In genomic region chrX:71475992-71476391, GRCm38 (mm10) we compare ENCODE assay signal across 21 mouse cellular contexts. TPM values are rescaled to one million over a fixed set of nuclear protein-coding genes. Genes with fewer than 3 reads are reported as not detected.
DNase-seq lines count a peak whose midpoint lies in the region; ATAC-seq and TF ChIP-seq lines count a peak whose summit lies in the region.
"Had no signal": no experiment of that assay in that cellular context is flagged by ENCODE, and none has a peak within 500 bp of the region (broad histone marks: within the 10 kb centered on the region; RNA-seq: fewer than 3 reads in every experiment).

No protein-coding gene starts in this region.

- TF ChIP-seq EP300 in liver, postnatal 0 days (IDR thresholded peaks at IDR 0.05; ENCODE audit: low read depth) = no peak

- H3K4me3 ChIP-seq in liver, embryonic 12.5 days = no peak overlapping the region
- no peak overlapping the region for H3K4me3 ChIP-seq in liver, postnatal 0 days (ENCODE audit: low read depth, low read length)
- no peak overlapping the region for H3K4me3 ChIP-seq in embryonic facial prominence, embryonic 10.5 days
- H3K4me3 ChIP-seq: forebrain, embryonic 10.5 days; heart, adult 2 months; hindbrain, embryonic 15.5 days; myocyte had no signal

- H3K9me3 ChIP-seq in liver, embryonic 12.5 days (replicated peaks) = no peaks in the 10 kb centered on the region
- no peaks in the 10 kb centered on the region for H3K9me3 ChIP-seq in liver, postnatal 0 days (ENCODE audit: low read length)
- H3K9me3 ChIP-seq in embryonic facial prominence, embryonic 10.5 days = no peaks in the 10 kb centered on the region
- H3K9me3 ChIP-seq: forebrain, embryonic 10.5 days; hindbrain, embryonic 15.5 days had no signal

- H3K9ac ChIP-seq in liver, embryonic 12.5 days = no peak overlapping the region
- no peak overlapping the region for H3K9ac ChIP-seq in liver, postnatal 0 days (replicated peaks)
- H3K9ac ChIP-seq: hindbrain, embryonic 15.5 days; liver, embryonic 14.5 days had no signal

- DNase-seq in liver, postnatal 0 days = no peak
- DNase-seq in embryonic facial prominence, embryonic 10.5 days (ENCODE audit: low spot score) = peak; percentile 10
- peak; percentile 26 for DNase-seq in hindlimb bud, embryonic 11.5 days (ENCODE audit: extremely low spot score, low read depth, low spot score)
- no peak for DNase-seq in urinary bladder, postnatal 4 days (ENCODE audit: low spot score in 2 of 2)
- no peak for DNase-seq in thymus, postnatal 0 days (ENCODE audit: low spot score)
- DNase-seq in layer of hippocampus, adult 9-10 months (ENCODE audit: low spot score) = no peak
- DNase-seq: adrenal gland, postnatal 14 days; cerebellum, postnatal 14 days; gastrocnemius, postnatal 10 days; heart, adult 2 months; heart, postnatal 4 days; lung, postnatal 10 days; midbrain, embryonic 14.5 days; thymus, postnatal 25 days had no signal

- H3K36me3 ChIP-seq in liver, embryonic 12.5 days = peaks cover 3% of the 10 kb centered on the region; the same call in 1 of the 2 replicates
- H3K36me3 ChIP-seq in liver, postnatal 0 days (replicated peaks; ENCODE audit: insufficient read depth, low read length) = no peaks in the 10 kb centered on the region
- H3K36me3 ChIP-seq in embryonic facial prominence, embryonic 10.5 days (replicated peaks) = no peaks in the 10 kb centered on the region
- H3K36me3 ChIP-seq: forebrain, embryonic 10.5 days; hindbrain, embryonic 15.5 days had no signal

- H3K27ac ChIP-seq in liver, embryonic 12.5 days = peak overlapping the region; percentile 89
- no peak overlapping the region for H3K27ac ChIP-seq in liver, postnatal 0 days (ENCODE audit: low read depth)
- H3K27ac ChIP-seq in embryonic facial prominence, embryonic 10.5 days (replicated peaks) = no peak overlapping the region
- H3K27ac ChIP-seq: forebrain, embryonic 10.5 days; heart, adult 2 months; hindbrain, embryonic 15.5 days; kidney, postnatal 0 days had no signal

- 68% methylated on average over 3 of the region's 3 CpGs for WGBS in liver, embryonic 12.5 days (ENCODE audit: insufficient replicate concordance)
- WGBS in liver, postnatal 0 days (ENCODE audit: insufficient replicate concordance) = 73% methylated on average over 3 of the region's 3 CpGs
- 40% methylated on average over 3 of the region's 3 CpGs for WGBS in embryonic facial prominence, embryonic 10.5 days

- H3K4me1 ChIP-seq in liver, embryonic 12.5 days = peaks cover 53% of the 10 kb centered on the region
- H3K4me1 ChIP-seq in liver, postnatal 0 days (ENCODE audit: insufficient read depth) = 0 out of 2 replicates have a peak, but pooled peaks cover 3% of the 10 kb centered on the region
- H3K4me1 ChIP-seq in embryonic facial prominence, embryonic 10.5 days = peaks cover 4% of the 10 kb centered on the region; the same call in 1 of the 2 replicates
- H3K4me1 ChIP-seq: hindbrain, embryonic 15.5 days had no signal

- peak overlapping the region; percentile 60; the same call in 1 of the 2 replicates for H3K4me2 ChIP-seq in liver, embryonic 12.5 days
- H3K4me2 ChIP-seq in liver, postnatal 0 days (ENCODE audit: low read depth, low read length) = no peak overlapping the region
- H3K4me2 ChIP-seq: hindbrain, embryonic 15.5 days had no signal

- ATAC-seq in liver, embryonic 12.5 days = no peak
- ATAC-seq in liver, postnatal 0 days = no peak
- ATAC-seq: intestine, postnatal 0 days had no signal

- no peak for TF ChIP-seq CTCF in liver, postnatal 0 days (IDR thresholded peaks at IDR 0.05; ENCODE audit: low read depth)

- H3K27me3 ChIP-seq in liver, embryonic 12.5 days (replicated peaks) = no peaks in the 10 kb centered on the region
- no peaks in the 10 kb centered on the region for H3K27me3 ChIP-seq in liver, postnatal 0 days (ENCODE audit: insufficient read depth, low read length)
- no peaks in the 10 kb centered on the region for H3K27me3 ChIP-seq in embryonic facial prominence, embryonic 10.5 days (replicated peaks; ENCODE audit: low read depth, poor library complexity, severe bottlenecking)
- H3K27me3 ChIP-seq: hindbrain, embryonic 15.5 days had no signal

RNA-seq across cellular contexts. Expression of gene Cd99l2, which starts 16.7 kb away (rescaled TPM):
- 13.8 and 14.9 TPM in 2 replicates for polyA plus RNA-seq in liver, embryonic 12.5 days (2016; fragmentation: Nextera tagmentation; extraction: Ambion mirVana)
- 5.7 and 6.2 TPM in 2 replicates for polyA plus RNA-seq in liver, postnatal 0 days (2015; fragmentation: Nextera tagmentation; extraction: Ambion mirVana)
- polyA plus RNA-seq in embryonic facial prominence, embryonic 10.5 days (2016; fragmentation: Nextera tagmentation; extraction: Ambion mirVana) = 18.9 and 19.3 TPM in 2 replicates
- polyA plus RNA-seq in thymus, postnatal 0 days (2015; fragmentation: Nextera tagmentation; extraction: Ambion mirVana) = 10.7 and 11.2 TPM in 2 replicates

Comparison
In these comparisons a context has a peak if more than half of its experiments do, and no peak if none do; other contexts are left out.
1. DNase-seq: peak in embryonic facial prominence, embryonic 10.5 days (single experiment) and hindlimb bud, embryonic 11.5 days (single experiment); none in liver, postnatal 0 days (single experiment), urinary bladder, postnatal 4 days (0 of 2), thymus, postnatal 0 days (single experiment) and layer of hippocampus, adult 9-10 months (single experiment).